Mouse (Mus musculus) megakaryocyte progenitor cell, adult 5-6 weeks (primary cell): ENCODE measurements around the gene Macf1. TPM values are rescaled to one million over a fixed set of nuclear protein-coding genes. Genes with fewer than 3 reads are reported as not detected.

Experiments
- ATAC-seq: replicated peaks from 2 replicates; pipeline ENCODE4 v1.8.0; 2016; ENCODE audit warnings: mild to moderate bottlenecking, moderate TSS enrichment, inconsistent platforms; ENCODE audit not compliant: poor library complexity
- total RNA-seq, 2 experiments: library from RNA; stranded (forward) in 1 of 2; stranded (reverse) in 1 of 2; fragments of 157-497, 149-512 nt in 1 of 2; fragments of 200-1000 nt in 1 of 2; gene quantifications; 2 replicates each; pipeline versions ENCODE4 v1.2.3 to v1.2.4; 2015 to 2017

Macf1 gene
- total RNA-seq, 2 experiments from 2014 or later: 123 to 130 TPM

GRCm38 (mm10) chr4:123322910-123323309 lies 361.2 kb downstream of the Macf1 start:
- ATAC-seq: peak; percentile 38

- ATAC-seq: no peak
Measured at GRCm38 (mm10) chr4:123314497-123314896, 369.7 kb downstream of the Macf1 start.

GRCm38 (mm10) chr4:123313010-123313409 lies 371.1 kb downstream of the Macf1 start:
- peak; percentile 83 for ATAC-seq

GRCm38 (mm10) chr4:123311845-123312244 lies 372.3 kb downstream of the Macf1 start:
- no peak for ATAC-seq

- no peak for ATAC-seq
Measured at GRCm38 (mm10) chr4:123308292-123308691, 375.9 kb downstream of the Macf1 start.

- ATAC-seq: no peak
Measured at GRCm38 (mm10) chr4:123306999-123307398, 377.2 kb downstream of the Macf1 start.

GRCm38 (mm10) chr4:123305789-123306188 lies 378.4 kb downstream of the Macf1 start:
- ATAC-seq: peak; percentile 81

Other genes starting within 250 kb of the Macf1 start
- gene Ndufs5, start 33.8 kb upstream of the Macf1 start, total RNA-seq (2015): 150 and 160 TPM in 2 replicates
- 142 and 157 TPM in 2 replicates for gene Ndufs5, start 33.8 kb upstream of the Macf1 start, total RNA-seq (2017)
- 49.4 and 54.2 TPM in 2 replicates for gene Akirin1, start 66.0 kb upstream of the Macf1 start, total RNA-seq (2015)
- gene Akirin1, start 66.0 kb upstream of the Macf1 start, total RNA-seq (2017): 18.5 and 25.5 TPM in 2 replicates
- not detected in 2 replicates for gene Rhbdl2, start 103.5 kb upstream of the Macf1 start, total RNA-seq (2015)
- not detected in 2 replicates for gene Rhbdl2, start 103.5 kb upstream of the Macf1 start, total RNA-seq (2017)
- gene 4933427I04Rik, start 175.3 kb upstream of the Macf1 start, total RNA-seq (2015): not detected in 2 replicates
- not detected in 2 replicates for gene 4933427I04Rik, start 175.3 kb upstream of the Macf1 start, total RNA-seq (2017)
- 44.8 and 49.6 TPM in 2 replicates for gene Mycbp, start 220.5 kb upstream of the Macf1 start, total RNA-seq (2015)
- gene Mycbp, start 220.5 kb upstream of the Macf1 start, total RNA-seq (2017): 31.0 and 34.5 TPM in 2 replicates
- gene Rragc, start 233.1 kb upstream of the Macf1 start, total RNA-seq (2015): 33.7 and 42.3 TPM in 2 replicates
- 35.7 and 37.0 TPM in 2 replicates for gene Rragc, start 233.1 kb upstream of the Macf1 start, total RNA-seq (2017)
- gene 4930535I16Rik, start 233.7 kb upstream of the Macf1 start, total RNA-seq (2015): not detected in 2 replicates
- not detected in 2 replicates for gene 4930535I16Rik, start 233.7 kb upstream of the Macf1 start, total RNA-seq (2017)